18 mouse cellular contexts compared by ENCODE assay signal in the genomic region with DNA sequence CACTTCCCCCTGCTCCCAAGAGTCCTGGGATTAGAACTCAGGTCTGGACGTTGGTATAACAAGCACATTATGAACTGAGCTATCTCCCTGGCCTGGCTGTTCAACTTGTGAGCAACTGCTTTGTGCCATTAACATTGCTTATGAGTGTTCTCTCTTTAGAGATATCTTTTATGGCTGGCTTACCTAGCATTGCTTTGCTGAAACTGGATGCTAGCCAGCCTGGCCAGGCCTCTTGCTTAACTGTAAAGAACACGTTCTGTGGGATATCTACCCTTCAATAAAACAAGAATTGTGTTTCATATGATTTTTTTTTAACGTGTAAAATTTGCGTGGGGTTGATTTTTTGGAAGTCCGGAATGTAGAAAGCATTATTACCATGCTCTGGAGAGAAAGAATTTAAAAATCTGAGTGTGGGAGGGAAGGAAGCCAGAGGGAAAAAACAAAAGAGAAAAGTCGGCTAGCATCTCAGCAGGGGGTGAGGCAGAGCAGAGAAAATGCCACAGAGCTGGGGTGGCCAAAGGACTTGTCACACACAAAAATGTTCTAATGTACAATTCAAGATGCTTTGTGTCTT.
DNase-seq lines count a peak whose midpoint lies in the region; TF ChIP-seq lines count a peak whose summit lies in the region.
"Had no signal": no experiment of that assay in that cellular context is flagged by ENCODE, and none has a peak within 500 bp of the region (broad histone marks: within the 10 kb centered on the region; RNA-seq: fewer than 3 reads in every experiment).

No protein-coding gene starts in this region.

- DNase-seq in gastrocnemius, adult 2 months = no peak
- DNase-seq in gastrocnemius, postnatal 4 days (ENCODE audit: low spot score in 2 of 2) = no peak
- DNase-seq in ovary, postnatal 14 days (ENCODE audit: low spot score) = peak; percentile 6
- no peak for DNase-seq in ovary, adult 18-20 months (ENCODE audit: low spot score)
- DNase-seq in left cerebral cortex, postnatal 4 days = peak; percentile 1
- no peak for DNase-seq in embryo, embryonic 11 days
- DNase-seq: cerebellum, adult 9-11 months; kidney, adult 18-20 months; kidney, postnatal 10 days; midbrain, embryonic 14.5 days; thymus, adult 18-20 months had no signal

- H3K4me3 ChIP-seq in gastrocnemius, adult 2 months = no peak overlapping the region
- H3K4me3 ChIP-seq in cortical plate, adult 2 months (ENCODE audit: insufficient read depth, low read length) = no peak overlapping the region
- H3K4me3 ChIP-seq: embryonic facial prominence, embryonic 12.5 days; forebrain, embryonic 13.5 days; layer of hippocampus, adult 2 months; liver, embryonic 12.5 days; lung, embryonic 15.5 days had no signal

- H3K4me1 ChIP-seq in cortical plate, adult 2 months (ENCODE audit: control insufficient read depth, insufficient read depth, low read length) = peaks cover 3% of the 10 kb centered on the region
- H3K4me1 ChIP-seq: forebrain, embryonic 13.5 days; liver, embryonic 12.5 days; lung, embryonic 15.5 days had no signal

- no peak for TF ChIP-seq CTCF in gastrocnemius, adult 2 months (IDR thresholded peaks at IDR 0.05)
- no peak for TF ChIP-seq CTCF in cortical plate, adult 2 months (IDR thresholded peaks at IDR 0.05; ENCODE audit: extremely low read depth, insufficient read depth, low read length)

- peak overlapping the region; percentile 20; the same call in 1 of the 2 replicates for H3K27ac ChIP-seq in gastrocnemius, adult 2 months
- 0 out of 2 replicates have a peak overlapping the region, but pooled peaks have one; percentile 29 for H3K27ac ChIP-seq in cortical plate, adult 2 months (ENCODE audit: insufficient read depth, low read length)
- H3K27ac ChIP-seq: forebrain, embryonic 13.5 days; hindbrain, postnatal 0 days; layer of hippocampus, adult 2 months; liver, embryonic 12.5 days; lung, embryonic 15.5 days had no signal

- intact Hi-C loops in gastrocnemius, adult 2 months (cut with DNase I) = no loop called here
- intact Hi-C loops in left cerebral cortex, postnatal 4 days (cut with DNase I) = no loop called here

- TF ChIP-seq POLR2A in cortical plate, adult 2 months (IDR thresholded peaks at IDR 0.05; ENCODE audit: extremely low read depth, insufficient read depth, low read length) = no peak

Comparison
In these comparisons a context has a peak if more than half of its experiments do, and no peak if none do; other contexts are left out.
1. DNase-seq: peak in ovary, postnatal 14 days (single experiment) and left cerebral cortex, postnatal 4 days (single experiment); none in gastrocnemius, adult 2 months (single experiment), gastrocnemius, postnatal 4 days (0 of 2), ovary, adult 18-20 months (single experiment) and embryo, embryonic 11 days (single experiment).